Mouse (Mus musculus) naive thymus-derived CD4-positive, alpha-beta T cell, adult 2 months (primary cell): Measurements from ENCODE around the gene Dscam.
A peak's percentile ranks its signal among the peaks of the same experiment; 100 is the strongest.

ENCODE experiments used
- DNase-seq: peaks from one replicate; pipeline ENCODE4 v3.0.0-alpha.2; 2011; ENCODE audit warnings: low read depth

The Dscam gene

DNA sequence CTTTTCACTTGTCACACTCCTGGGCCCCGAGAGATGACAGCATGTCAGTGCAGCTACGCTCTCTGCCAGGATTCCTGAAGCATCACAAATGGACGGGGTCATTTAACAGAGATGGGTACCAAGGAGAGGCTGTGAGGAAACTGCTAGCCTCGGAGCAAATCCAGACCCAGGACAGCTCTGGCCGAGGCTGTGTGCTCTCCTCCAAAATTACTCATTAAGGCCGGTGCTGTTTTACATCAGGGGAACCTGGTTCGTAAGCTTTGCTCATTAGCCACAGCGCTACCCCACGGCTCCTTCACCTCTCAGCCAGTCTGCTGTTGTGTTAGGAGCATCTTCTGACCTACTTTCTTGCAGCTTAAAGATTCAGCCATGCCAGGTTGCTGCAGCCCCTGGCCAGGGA lies 449.3 kb downstream of the Dscam start:
- no peak for DNase-seq

- DNase-seq: no peak
These were observed 449.9 kb downstream of the Dscam start for GRCm38 (mm10) chr16:96720666-96721065.

- no peak for DNase-seq
These were observed 452.3 kb downstream of the Dscam start for GRCm38 (mm10) chr16:96718221-96718620.

DNA sequence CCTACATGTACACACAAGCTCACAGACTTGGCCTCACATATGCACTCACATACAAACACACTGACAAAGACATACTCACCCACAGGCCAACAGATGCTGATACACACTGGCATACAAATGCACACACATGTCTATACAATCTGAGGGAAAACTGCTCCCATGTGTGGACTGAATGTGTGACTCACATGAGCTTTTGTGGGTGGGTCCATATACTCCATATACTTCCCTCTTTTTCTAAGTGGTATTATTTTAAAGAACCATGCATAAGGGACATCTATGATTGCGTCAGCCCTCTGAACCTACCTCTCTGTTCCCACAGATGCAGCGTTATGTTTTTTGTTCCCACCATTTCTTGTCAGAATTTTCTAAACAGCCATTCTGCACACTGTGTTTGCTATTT lies 453.9 kb downstream of the Dscam start:
- DNase-seq: no peak

GRCm38 (mm10) chr16:96711935-96712334 lies 458.6 kb downstream of the Dscam start:
- no peak for DNase-seq

DNA sequence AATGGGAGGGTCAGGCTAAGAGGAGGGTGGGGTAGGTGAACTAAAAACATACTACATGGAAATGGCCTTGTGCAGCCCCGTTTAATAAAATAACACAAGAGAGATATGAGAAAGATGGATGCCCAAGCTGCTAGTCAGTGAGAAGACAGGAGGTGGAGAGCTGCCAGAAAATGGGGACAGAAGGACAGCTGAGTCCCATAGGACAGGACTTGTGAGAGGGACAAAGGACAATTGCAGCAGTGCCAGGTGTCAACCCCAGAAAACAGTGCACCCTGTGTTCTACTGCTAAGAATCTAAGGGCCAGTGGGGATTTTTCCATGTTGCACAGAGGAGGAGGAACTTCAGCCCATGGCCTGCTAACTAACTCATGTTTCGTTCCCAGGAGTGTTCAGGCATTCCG lies 470.0 kb downstream of the Dscam start:
- no peak for DNase-seq

DNA sequence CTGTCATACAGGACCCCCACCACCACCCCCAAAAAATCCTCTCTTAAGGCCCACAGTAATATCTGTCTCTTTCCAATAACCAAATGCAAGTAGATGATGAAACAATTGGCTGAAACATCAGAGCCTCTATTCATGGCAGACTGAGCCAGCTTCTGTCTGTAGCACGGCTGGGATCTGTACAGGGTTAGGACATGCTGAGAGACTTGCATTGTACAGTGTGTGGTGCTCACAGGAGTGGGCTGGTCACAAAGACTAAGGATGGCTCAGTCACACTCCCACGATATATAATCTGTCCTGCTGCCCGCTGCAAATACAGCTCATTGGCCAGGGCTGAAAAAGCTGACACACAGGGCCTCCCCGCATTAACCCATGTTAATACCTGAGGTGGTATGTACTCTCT lies 474.7 kb downstream of the Dscam start:
- DNase-seq: no peak

GRCm38 (mm10) chr16:96691576-96691975 lies 479.0 kb downstream of the Dscam start:
- DNase-seq: no peak

GRCm38 (mm10) chr16:96690052-96690451 lies 480.5 kb downstream of the Dscam start:
- DNase-seq: no peak

- DNase-seq: no peak
These were observed 481.1 kb downstream of the Dscam start for GRCm38 (mm10) chr16:96689419-96689818.

- no peak for DNase-seq
These were observed 485.5 kb downstream of the Dscam start for GRCm38 (mm10) chr16:96685065-96685464.

DNA sequence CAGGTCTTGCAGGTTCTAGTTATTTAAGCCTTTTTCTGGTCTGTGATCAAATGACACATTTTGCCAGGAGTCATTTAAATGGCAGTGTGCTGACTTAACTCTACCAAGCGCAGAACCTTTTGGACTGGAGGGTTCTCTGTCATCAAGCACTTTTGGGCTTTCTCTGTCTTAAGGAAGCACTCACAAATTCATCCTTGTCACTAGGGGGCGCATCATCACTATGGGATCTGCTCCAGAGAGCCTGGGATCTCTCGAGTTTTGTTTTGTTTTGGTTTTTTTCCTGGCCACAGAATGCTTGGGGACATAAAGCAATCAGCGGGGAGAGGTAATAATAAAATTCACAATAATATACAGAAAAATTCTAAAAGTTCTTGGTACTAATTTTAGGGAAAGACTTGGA lies 486.0 kb downstream of the Dscam start:
- peak; percentile 9 for DNase-seq

DNA sequence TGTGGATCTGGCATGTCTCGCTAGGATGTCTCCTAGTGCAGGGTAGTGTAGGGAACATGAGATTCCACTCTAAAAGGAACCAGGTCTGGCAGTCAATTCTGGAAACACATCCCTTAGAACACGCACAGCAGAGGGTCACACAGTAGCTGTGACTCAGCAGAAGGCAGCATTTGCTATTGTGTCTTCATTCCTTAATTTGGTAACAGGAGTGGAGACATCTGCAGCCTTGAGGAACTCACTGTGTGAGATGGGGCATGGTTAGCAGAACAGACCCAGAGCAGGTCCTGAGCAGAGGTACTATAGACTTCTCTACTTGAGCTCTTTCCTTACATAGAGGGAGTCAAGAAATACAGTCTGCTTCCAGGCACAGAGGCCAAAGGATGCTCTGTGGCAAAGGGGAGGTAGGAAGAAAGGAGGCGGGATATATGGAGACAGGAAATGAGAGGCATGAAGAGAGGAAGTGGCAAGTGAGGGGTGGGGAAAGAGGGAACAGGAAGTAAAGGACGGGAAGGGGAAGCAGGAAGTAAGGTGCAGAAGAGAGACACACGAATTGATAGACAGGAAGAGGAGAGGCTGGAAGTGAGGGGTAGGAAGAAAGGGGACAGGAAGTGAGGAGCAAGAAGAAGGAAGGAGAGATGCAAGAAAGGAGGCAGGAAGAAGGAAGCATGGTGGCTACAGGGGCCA lies 488.1 kb downstream of the Dscam start:
- DNase-seq: no peak

DNA sequence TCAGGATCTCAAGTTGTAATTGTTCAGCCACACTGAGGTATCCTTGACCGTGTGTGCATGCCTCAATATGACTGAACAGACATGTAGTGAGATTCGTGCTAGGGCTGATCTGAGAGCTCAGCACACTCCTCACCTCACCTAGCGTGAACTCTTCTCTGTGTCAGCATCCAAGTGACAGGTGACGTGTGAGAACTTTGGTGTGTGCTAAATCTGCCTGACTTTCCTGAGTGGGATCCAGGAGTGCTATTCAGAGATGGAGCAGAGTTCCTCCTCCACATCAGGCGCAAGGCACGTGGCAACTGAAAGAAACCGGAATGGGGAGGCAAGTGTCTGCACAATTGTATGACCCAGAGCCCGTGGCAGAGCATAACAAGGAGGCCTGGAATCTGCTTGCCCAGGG lies 490.6 kb downstream of the Dscam start:
- no peak for DNase-seq

DNA sequence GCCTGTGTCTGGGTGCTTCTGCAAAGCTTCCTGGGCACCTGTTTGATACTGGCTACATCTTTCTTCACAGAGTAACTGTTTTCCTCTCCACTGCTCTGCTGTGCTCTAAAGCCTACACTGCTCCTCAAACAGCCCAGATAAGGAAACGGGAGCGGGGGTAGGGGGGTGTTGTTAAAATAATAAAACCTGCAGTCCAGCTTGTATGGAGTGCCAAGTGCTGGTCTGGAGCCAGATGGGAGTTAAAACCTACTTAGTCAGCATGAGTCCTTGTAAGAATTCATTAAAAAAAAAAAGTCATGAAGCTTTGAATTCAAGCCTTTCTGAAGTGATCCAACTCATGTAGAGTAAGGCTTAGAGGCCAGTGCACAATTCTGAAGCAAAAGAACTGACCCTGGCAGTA lies 493.1 kb downstream of the Dscam start:
- no peak for DNase-seq

DNA sequence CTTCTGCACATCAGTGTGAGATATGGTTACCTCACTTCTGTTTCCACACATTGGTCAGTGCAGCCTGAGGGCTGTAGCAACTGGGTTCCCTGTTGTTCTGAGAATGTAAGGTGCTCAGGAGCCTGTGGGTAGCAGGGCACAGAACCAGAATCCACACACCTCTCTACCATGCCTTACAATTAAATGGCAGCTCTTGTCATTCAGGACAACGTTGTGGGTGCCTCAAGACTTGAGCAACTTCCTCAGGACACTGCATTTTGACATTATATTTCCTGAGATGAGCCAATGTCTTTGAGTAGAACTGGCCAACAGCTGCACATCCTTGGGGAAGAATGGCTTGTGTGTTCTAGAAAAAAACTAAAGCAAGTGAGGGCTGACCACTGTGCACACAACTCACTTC lies 493.9 kb downstream of the Dscam start:
- no peak for DNase-seq

DNA sequence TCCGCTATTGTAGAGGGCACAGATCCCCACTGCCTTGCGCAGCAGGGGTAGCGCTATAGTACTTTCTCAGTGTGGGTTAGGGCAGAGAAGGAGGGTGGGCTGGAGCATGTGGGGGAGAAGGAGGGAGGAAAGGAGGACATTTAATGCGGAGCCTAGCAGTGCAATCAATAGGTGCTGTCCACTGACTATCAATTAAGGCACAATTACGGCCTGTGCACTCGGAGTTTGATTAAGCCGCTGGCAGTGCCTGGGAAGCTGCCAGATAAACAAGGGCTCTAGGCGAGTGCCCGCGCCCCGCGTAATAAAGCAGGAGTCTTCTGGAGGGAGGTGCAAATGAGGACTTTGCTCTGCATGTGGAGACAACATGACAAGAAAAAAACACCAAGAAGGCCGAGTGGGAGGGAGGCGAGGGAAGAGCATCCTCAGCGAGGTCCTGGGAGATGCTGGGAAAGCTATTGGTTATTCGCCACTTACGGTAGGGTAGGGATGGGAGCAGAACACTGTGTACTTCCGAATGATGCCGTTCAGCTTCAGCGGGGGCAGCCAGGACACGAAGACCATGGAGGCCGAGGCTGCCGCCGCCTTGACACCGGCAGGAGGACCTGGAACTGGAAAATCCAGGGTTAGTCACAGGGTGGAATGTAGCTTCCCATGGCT lies 497.2 kb downstream of the Dscam start:
- DNase-seq: no peak

- no peak for DNase-seq
These were observed 498.8 kb downstream of the Dscam start for GRCm38 (mm10) chr16:96671603-96672374.

DNA sequence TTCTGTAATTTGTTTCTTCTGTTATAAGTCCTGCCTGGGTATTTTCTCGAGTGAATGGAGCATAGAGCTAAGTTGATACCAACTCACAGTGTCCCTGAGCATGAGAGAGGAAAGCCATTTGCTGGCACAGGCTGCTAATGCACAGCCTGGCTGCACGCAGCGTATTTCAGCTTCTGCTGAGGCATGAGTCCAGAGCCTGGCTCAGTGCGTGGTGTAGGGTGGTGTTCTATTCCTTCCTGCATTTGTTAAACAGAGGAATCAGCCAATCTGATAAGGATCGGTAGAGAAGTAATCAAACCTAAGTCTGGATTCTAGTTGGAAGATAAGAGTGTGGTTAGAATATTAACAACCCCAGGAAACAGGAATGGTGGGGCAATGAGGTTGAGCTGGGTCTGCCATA lies 500.8 kb downstream of the Dscam start:
- DNase-seq: no peak

GRCm38 (mm10) chr16:96668478-96668877 lies 502.1 kb downstream of the Dscam start:
- no peak for DNase-seq

- DNase-seq: no peak
These were observed 509.5 kb downstream of the Dscam start for GRCm38 (mm10) chr16:96661073-96661472.

DNA sequence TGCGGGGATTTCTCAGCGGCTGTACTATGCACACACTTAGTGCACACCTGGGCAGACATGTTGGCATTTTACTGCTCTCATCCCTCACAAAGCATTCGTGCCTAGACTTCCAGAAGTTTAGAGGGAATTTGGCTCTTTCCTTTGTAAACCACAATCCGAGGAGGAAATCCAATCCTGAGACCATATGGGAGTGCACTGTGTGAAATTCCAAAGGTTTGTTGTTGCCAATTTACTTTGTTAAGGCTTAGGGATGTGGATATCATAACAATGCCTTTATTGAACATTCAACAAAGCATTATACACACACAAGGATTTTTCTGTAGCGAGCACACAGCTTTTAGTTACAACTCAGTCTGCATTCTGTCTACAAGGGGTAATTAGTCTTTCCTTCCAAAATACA lies 511.3 kb downstream of the Dscam start:
- no peak for DNase-seq

GRCm38 (mm10) chr16:96655548-96655947 lies 515.0 kb downstream of the Dscam start:
- DNase-seq: no peak
